Mouse (Mus musculus): ENCODE measurements at regions not wholly inside any gene's neighbourhood (a gene's known extent, or its start where the extent isn't known, plus 50 kb on each side); places are given as distances from the start of the nearest gene placed in this dataset.

- Histone ChIP-seq H3K4me3 (no peak overlapping the region), H3K4me2 (no peak overlapping the region), H3K9me3 (replicated peaks) (no peaks in the 10 kb centered on the region), H3K9ac (no peak overlapping the region), H3K36me3 (no peaks in the 10 kb centered on the region), H3K27ac (ENCODE audit: poor library complexity, severe bottlenecking) (no peak overlapping the region), H3K27me3 (replicated peaks) (no peaks in the 10 kb centered on the region), H3K4me1 (replicated peaks) (no peaks in the 10 kb centered on the region)
- no peak for ATAC-seq (ENCODE audit: insufficient number of reproducible peaks, low FRiP score)
- WGBS, result 32% methylated on average over 5 of the region's 5 CpGs
These were observed 62.2 kb upstream of the Cd55 start for GRCm38 (mm10) chr1:130524744-130525143.

GRCm38 (mm10) chr1:130517868-130518267 lies 55.3 kb upstream of the Cd55 start:
- Histone ChIP-seq H3K36me3 (no peaks in the 10 kb centered on the region), H3K4me2 (no peak overlapping the region), H3K9me3 (replicated peaks) (no peaks in the 10 kb centered on the region), H3K4me3 (no peak overlapping the region), H3K27ac (ENCODE audit: poor library complexity, severe bottlenecking) (no peak overlapping the region), H3K4me1 (replicated peaks) (0 out of 2 replicates have a peak, but pooled peaks cover 4% of the 10 kb centered on the region), H3K9ac (no peak overlapping the region), H3K27me3 (replicated peaks) (no peaks in the 10 kb centered on the region)
- WGBS, result 63% methylated on average over 5 of the region's 5 CpGs
- ATAC-seq (ENCODE audit: insufficient number of reproducible peaks, low FRiP score), result no peak

GRCm38 (mm10) chr1:130516641-130517040 lies 54.1 kb upstream of the Cd55 start:
- Histone ChIP-seq H3K36me3 (no peaks in the 10 kb centered on the region), H3K9me3 (replicated peaks) (no peaks in the 10 kb centered on the region), H3K9ac (no peak overlapping the region), H3K4me2 (no peak overlapping the region), H3K4me1 (replicated peaks) (peaks cover 9% of the 10 kb centered on the region; the same call in 1 of the 2 replicates), H3K27ac (ENCODE audit: poor library complexity, severe bottlenecking) (no peak overlapping the region), H3K27me3 (replicated peaks) (no peaks in the 10 kb centered on the region), H3K4me3 (no peak overlapping the region)
- 70% methylated on average over 6 of the region's 6 CpGs for WGBS
- ATAC-seq (ENCODE audit: insufficient number of reproducible peaks, low FRiP score), result no peak

- H3K27ac ChIP-seq (ENCODE audit: poor library complexity, severe bottlenecking), result no peak overlapping the region
- no peak overlapping the region for H3K9ac ChIP-seq
- H3K4me3 ChIP-seq, result no peak overlapping the region
- H3K4me2 ChIP-seq, result no peak overlapping the region
- no peaks in the 10 kb centered on the region for H3K36me3 ChIP-seq
- no peaks in the 10 kb centered on the region for H3K9me3 ChIP-seq (replicated peaks)
- no peaks in the 10 kb centered on the region for H3K27me3 ChIP-seq (replicated peaks)
- no peak for ATAC-seq (ENCODE audit: insufficient number of reproducible peaks, low FRiP score)
- peaks cover 9% of the 10 kb centered on the region; the same call in 1 of the 2 replicates for H3K4me1 ChIP-seq (replicated peaks)
- WGBS, result 85% methylated on average over 6 of the region's 6 CpGs
These were observed 52.8 kb upstream of the Cd55 start for GRCm38 (mm10) chr1:130515316-130515715.

GRCm38 (mm10) chr1:130513482-130513881 lies 50.9 kb upstream of the Cd55 start:
- no peak overlapping the region for H3K4me3 ChIP-seq
- 52% methylated on average over 1 of the region's 1 CpGs for WGBS
- no peak for ATAC-seq (ENCODE audit: insufficient number of reproducible peaks, low FRiP score)
- H3K9ac ChIP-seq, result no peak overlapping the region
- H3K27me3 ChIP-seq (replicated peaks), result no peaks in the 10 kb centered on the region
- H3K4me1 ChIP-seq (replicated peaks), result peaks cover 13% of the 10 kb centered on the region
- H3K9me3 ChIP-seq (replicated peaks), result no peaks in the 10 kb centered on the region
- H3K36me3 ChIP-seq, result no peaks in the 10 kb centered on the region
- H3K27ac ChIP-seq (ENCODE audit: poor library complexity, severe bottlenecking), result no peak overlapping the region
- no peak overlapping the region for H3K4me2 ChIP-seq

GRCm38 (mm10) chr1:130512798-130513405 lies 50.4 kb upstream of the Cd55 start:
- Histone ChIP-seq H3K9ac (no peak overlapping the region), H3K36me3 (no peaks in the 10 kb centered on the region), H3K4me1 (replicated peaks) (peaks cover 16% of the 10 kb centered on the region), H3K27ac (ENCODE audit: poor library complexity, severe bottlenecking) (no peak overlapping the region), H3K4me3 (no peak overlapping the region), H3K4me2 (no peak overlapping the region), H3K9me3 (replicated peaks) (no peaks in the 10 kb centered on the region), H3K27me3 (replicated peaks) (no peaks in the 10 kb centered on the region)
- ATAC-seq (ENCODE audit: insufficient number of reproducible peaks, low FRiP score), result 0 out of 2 replicates have a peak, but pooled peaks have one; percentile 9
- 69% methylated on average over 4 of the region's 4 CpGs for WGBS
